Mouse (Mus musculus) left cerebral cortex, adult 11 months (tissue): Measurements from ENCODE around the gene Socs5.

Source experiments
- DNase-seq: peaks from one replicate; pipeline ENCODE4 v3.0.0; 2022; ENCODE audit warnings: low spot score

Socs5 gene

DNA sequence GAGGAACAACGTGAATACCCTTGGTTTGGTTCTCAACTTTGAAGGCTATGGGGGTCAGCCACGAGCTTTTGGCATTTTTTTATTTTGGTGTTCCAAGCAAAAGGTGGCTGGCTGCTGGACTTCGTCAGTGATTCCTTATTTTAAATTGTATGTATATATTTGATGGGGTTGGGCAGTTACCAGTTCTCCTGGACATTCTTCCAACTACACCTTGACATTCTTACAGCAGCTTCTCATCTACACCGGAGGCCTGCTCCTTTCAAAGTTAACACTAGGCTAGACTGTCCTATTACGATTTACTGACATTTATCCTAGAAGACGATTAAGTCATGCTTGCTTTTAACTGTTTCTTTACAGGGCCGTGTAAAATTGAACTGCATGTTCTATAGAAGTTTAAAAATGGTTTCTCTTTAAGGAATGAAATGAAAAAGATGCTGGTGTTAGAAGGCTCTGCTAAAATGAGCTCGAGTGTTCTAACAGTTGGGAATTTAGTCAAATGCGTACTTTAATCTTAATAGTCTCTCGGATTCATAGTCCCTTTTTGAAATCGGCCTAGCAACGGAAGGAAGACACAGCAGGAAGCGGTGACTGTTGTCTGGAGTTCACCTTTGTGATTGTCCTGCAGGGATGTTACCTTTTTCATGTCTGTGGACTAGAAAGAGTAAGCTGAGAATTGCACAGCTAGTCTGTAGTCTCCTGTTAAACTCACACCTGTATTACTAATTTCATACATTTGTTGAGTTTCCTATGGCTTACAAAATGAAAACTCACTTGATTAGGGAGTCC lies 1.2 kb downstream of the Socs5 start:
- no peak for DNase-seq

DNA sequence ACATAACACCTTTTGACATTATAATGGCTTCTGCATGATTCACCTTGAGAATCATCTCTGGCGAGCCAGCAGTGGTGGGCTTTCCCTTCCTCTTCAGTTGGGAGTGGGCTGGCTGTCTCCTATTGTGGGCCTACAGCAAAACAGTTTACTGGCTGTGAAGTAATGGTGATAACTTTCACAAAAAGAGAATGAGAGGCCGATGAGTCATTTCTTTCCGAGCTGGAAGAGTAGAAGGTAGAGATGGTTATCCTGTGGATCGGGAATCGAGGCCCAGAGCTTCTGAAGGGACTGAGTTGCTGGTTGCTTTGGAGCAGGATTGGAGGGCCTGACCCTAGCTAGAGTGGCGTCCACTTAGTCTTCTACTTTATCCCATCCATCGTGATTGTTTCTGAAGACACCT lies 2.0 kb downstream of the Socs5 start:
- DNase-seq, result no peak

DNA sequence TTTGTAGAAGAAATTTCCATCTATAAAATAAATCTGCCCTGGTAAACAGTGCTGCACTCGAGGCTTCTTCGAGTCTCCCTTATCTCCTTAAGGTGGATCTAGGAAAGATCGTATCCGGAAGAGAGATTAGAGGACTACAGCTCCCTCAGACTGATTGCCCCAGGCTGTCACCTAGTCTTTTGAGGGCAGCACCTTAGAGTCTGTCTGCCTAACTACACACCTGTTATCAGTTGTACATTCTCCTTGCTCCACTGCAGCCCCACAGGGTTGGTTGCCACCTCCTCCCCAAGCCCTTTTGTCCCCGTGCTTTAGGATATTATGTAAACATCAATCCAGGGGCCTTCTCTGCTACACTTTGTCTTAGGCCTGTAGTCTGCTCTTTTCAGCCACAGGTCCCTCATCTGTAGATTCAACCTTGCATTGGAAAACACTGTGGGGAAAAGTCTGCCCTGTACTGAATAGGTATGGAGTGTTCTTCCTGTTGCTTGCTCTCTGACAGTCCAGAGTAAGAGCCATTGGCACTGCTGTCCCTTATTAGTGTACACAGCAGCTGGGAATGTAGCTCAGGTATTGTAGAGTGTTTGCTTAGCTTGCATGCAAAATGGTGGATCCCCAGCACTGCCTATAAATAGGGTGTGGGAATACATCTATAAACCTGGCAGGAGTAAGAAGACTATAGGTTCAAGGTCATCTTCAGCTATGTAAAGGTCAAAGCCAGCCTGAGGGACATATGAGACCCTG lies 5.5 kb downstream of the Socs5 start:
- no peak for DNase-seq

GRCm38 (mm10) chr17:87115615-87116014 lies 8.1 kb downstream of the Socs5 start:
- DNase-seq, result no peak

- no peak for DNase-seq
Measured at GRCm38 (mm10) chr17:87118966-87119526, 11.6 kb downstream of the Socs5 start.

- DNase-seq, result no peak
Measured at GRCm38 (mm10) chr17:87125344-87125743, 17.9 kb downstream of the Socs5 start.

GRCm38 (mm10) chr17:87132258-87132657 lies 24.8 kb downstream of the Socs5 start:
- no peak for DNase-seq

DNA sequence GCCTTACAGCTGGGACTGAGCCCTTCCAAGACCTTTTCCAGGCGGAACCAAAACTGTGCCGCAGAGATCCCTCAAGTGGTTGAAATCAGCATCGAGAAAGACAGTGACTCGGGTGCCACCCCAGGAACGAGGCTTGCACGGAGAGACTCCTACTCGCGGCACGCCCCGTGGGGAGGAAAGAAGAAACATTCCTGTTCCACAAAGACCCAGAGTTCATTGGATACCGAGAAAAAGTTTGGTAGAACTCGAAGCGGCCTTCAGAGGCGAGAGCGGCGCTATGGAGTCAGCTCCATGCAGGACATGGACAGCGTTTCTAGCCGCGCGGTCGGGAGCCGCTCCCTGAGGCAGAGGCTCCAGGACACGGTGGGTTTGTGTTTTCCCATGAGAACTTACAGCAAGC lies 26.3 kb downstream of the Socs5 start:
- no peak for DNase-seq

DNA sequence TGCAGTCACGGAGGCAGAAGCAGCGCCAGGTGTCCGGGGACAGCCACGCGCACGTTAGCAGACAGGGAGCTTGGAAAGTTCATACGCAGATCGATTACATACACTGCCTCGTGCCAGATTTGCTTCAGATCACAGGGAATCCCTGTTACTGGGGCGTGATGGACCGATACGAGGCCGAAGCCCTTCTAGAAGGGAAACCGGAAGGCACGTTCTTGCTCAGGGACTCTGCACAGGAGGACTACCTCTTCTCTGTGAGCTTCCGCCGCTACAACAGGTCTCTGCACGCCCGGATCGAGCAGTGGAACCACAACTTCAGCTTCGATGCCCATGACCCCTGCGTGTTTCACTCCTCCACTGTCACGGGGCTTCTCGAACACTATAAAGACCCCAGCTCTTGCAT lies 27.2 kb downstream of the Socs5 start:
- DNase-seq, result no peak

GRCm38 (mm10) chr17:87135741-87136140 lies 28.3 kb downstream of the Socs5 start:
- DNase-seq, result no peak

DNA sequence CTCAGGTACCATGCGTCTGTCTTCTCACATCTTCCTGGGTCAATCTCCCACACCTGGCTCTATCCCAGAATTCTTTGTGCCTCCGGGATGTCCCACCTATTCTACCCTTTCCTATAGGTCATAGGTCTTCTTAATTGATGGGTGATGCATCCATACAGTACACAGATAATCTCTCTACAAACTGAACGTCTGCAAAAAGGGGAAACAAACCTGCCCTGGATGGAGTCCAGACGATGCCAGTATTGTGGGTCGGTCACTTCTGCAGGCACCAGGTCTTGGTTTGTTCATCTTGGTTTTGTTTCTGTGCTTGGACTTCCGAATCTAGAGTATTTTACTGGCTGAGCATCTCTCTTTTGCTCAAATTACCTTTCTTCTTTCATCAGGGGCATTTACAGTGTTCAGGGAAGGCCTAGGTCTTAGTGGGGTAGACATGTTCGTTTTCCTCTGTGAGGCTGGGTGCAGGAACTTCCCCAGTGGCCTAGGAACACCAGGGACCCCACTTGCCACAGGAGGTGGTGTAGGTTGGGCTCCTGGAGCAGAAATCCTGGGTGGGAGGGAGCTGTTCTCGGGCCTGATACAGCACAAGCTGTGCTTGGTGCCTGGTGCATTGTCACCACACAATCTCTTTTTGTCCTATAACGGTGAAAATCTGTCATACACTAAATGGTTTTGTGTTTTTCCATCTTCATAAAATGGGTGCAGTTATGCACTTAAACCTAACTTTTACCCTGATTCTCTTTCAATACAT lies 33.9 kb downstream of the Socs5 start:
- DNase-seq, result no peak

GRCm38 (mm10) chr17:87142271-87142670 lies 34.8 kb downstream of the Socs5 start:
- DNase-seq, result no peak

DNA sequence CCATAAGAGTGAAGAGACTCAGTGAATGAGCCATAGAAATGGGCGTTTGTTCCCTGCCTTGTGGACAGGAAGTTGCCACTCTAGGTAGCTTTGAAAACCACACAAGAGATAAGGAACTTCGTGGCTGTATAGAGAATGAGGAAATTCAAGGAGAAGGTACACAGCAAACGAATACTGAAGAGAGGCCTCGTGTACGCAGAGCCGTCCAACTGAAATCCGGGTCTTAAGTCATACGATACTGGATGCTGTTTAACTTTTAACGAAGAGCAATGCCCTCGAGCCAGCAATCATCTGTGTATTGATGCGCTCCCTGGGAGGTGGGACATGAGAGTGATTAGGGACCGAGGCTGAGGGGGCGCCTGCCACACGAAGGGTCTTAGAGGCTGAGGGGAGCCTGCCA lies 35.7 kb downstream of the Socs5 start:
- DNase-seq, result no peak

GRCm38 (mm10) chr17:87146415-87147021 lies 39.0 kb downstream of the Socs5 start:
- DNase-seq, result no peak

DNA sequence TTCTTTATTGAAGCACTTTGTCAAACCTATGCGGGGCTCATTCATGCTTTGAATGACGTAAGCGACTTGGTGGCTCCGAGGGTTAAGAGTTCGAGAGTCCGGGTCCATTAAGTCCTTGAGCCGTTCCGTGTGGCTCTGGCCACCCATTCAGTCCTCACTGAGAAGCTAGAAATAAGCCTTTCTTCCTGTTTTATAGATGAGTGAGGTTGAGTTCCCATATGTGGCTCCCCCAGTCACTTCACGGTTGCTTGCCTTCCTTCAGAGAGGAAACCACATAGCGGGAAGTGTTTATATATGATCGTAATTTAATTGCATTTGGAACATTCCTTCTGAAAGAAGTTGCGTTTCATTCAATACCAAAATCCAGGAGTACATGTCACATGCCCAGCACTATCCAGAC lies 42.3 kb downstream of the Socs5 start:
- DNase-seq, result no peak

DNA sequence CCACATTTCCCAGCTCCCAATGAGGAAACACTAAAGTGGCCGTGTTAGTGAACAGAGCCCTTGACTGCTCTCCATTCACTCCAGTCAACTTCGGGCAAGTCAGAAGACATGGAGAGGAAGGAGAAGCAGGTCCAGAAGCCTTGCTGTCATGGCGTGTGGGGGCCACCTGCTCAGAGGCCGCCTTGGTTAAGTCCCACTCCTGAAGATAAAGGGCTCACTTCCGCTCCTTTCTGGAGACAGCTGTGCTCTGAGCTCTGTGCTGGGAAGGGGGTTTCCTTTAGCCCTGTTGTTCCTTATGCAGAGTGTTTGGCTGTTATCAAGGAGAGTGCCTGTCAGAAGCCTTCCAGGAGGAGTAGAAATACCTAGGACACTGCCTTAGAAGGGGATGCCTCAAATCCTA lies 45.5 kb downstream of the Socs5 start:
- DNase-seq, result no peak

DNA sequence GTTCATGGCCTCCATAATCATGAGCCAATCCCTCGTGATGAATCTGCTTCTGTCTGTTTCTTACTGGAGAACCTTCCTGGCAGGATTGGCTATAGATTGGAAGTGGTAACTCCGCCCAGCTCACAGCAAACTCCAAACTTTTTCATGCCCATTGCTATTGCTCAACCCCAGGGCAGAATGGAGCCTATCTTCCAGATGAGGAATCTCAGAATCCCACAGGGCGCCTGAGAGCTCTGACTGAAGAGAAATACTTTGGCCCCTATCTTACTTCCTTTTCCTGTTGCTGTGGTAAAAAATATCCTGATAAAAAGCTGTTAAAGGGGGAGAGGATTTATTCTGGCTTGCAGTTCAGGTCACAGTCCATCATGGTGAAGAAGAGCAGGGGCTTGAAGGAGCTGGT lies 48.2 kb downstream of the Socs5 start:
- no peak for DNase-seq

DNA sequence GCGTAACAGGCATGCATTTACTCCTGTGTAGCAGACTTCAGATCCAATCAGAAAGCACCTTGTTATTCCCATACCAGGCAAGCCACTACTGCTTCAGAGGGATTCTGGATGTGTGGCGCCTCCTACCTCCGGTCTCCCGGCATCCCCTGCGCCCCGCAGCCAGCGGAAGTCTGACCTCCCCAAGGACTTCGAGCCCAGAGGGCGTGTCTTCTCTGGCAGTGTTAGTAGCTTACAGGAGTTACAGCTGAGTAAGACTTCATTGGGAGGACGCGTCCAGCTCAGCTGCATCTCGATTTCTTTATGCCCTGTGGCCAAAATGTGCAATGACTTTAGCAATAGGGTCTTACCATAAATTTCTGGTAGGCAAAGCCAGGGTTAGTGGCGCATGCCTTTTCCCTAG lies 50.3 kb downstream of the Socs5 start:
- DNase-seq, result no peak

- no peak for DNase-seq
Measured at GRCm38 (mm10) chr17:87158597-87158996, 51.1 kb downstream of the Socs5 start.

DNA sequence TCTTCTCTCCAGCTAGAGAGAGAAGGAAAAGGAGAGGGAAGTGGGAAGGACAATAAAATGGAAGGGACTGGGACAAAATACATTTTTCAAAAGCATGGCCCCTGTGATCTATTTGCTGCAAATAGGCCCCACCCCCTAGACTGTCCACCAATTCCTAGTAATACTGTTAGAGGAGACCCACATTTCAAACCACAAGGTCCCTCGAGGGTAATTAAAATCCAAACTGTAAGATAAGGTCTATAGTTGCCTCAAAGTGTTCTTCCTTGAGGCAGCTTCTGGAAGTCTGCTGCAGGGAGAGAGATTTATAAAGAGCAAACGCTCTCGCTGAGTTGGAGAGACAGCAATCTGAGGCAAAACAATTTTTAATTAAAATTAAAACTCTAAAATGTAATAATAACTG lies 52.8 kb downstream of the Socs5 start:
- no peak for DNase-seq

DNA sequence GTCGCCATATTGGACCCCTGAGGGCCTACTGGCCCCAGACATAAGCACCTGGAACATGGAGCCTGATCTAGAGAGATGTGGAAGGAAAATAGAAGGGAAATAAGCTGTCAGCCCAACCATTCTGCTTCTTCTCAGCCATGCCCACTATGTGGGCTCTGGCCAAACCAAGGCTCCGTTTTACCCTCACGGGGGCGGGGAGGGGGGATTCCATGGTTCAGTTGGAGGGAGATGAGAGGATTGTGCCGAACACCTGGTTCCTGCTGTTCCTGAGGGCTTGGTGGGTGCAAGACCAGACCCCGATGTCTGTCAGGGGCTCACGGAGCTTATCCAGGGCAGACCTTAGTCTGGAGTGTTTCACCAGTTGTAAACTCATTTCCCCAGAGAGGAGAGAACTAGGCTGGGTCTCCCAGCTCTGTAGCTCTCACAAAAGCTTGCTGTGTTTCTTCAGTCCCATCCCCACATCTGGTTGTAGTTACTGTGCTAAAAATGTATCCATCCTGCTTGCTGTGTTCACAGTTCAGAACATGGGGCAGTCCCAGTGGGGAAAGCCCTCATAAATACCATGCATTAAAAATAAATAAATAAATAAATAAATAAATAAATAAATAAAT lies 56.9 kb downstream of the Socs5 start:
- DNase-seq, result no peak

DNA sequence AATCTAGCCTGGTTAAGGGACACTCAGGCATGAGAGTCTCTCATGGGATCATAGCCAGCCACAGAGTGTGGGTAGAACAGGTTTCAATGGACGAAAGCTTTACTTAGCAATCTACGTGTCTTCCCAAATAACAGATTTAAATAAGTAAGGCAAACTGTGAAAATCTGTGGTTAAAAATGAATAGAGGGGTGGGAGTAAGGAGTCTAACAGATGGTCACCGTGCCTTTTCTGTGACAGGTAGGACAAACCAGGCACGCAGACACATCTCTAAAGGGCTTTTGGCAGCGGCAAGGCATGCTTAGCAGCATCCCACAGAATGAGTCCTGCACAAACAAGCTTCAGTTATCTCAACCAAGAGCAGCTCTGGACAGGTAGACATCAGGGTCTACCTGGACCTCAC lies 59.9 kb downstream of the Socs5 start:
- no peak for DNase-seq
